Mouse (Mus musculus): ENCODE measurements at regions not wholly inside any gene's neighbourhood (a gene's known extent, or its start where the extent isn't known, plus 50 kb on each side); places are given as distances from the start of the nearest gene placed in this dataset.
"Not testable (repeated sequence)": the region's sequence is repeated elsewhere in the genome, so short reads cannot be mapped to it uniquely, and the experiment has no call there.

DNA sequence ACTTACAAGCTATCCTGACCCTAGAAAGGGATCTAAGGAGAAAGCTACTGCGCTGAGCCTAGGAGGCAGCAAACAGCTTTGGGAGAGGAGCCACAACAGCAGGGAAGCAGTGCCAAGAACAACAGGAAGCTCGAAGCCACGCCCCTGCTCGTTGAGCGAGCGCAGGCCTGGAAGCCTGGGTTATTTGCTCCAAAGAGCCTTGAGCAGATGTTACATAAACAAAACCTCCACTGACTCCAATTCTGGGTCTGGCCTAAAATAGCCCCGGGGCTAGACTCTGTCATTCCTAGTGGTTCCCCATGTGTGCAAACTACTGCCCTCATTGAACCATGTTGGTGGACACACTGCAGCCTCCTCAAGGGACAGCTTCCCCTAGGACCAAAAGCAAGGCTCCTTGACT is 89.6 kb upstream of the Lnx1 start:
- Histone ChIP-seq H3K9ac (ENCODE audit: low read depth, low read length) (peak overlapping the region; percentile 59), H3K27me3 (ENCODE audit: control insufficient read depth, insufficient read depth, low read length) (no peaks in the 10 kb centered on the region), H3K27ac (replicated peaks; ENCODE audit: insufficient read depth, low read depth, low read length) (peak overlapping the region; percentile 90), H3K36me3 (ENCODE audit: control insufficient read depth, insufficient read depth, low read length) (no peaks in the 10 kb centered on the region), H3K4me1 (ENCODE audit: control insufficient read depth, insufficient read depth, low read length) (peaks cover 12% of the 10 kb centered on the region), H3K4me3 (ENCODE audit: insufficient read depth, low read depth, low read length) (peak overlapping the region; percentile 22; the same call in 1 of the 2 replicates), H3K79me2 (ENCODE audit: control insufficient read depth, insufficient read depth, low read length) (no peaks in the 10 kb centered on the region)
- peak; percentile 94 for DNase-seq (ENCODE audit: extremely low read depth, low read depth, low spot score)
- 0% methylated on average over 7 of the region's 7 CpGs for WGBS
- peak; percentile 59 for TF ChIP-seq CTCF (IDR thresholded peaks at IDR 0.05; ENCODE audit: low read depth, low read length)
- TF ChIP-seq POLR2A (IDR thresholded peaks at IDR 0.05; ENCODE audit: extremely low read depth, insufficient read depth, low read length) = no peak

- H3K4me1 ChIP-seq (ENCODE audit: control insufficient read depth, insufficient read depth, low read length) = peaks cover 12% of the 10 kb centered on the region
- H3K9ac ChIP-seq (ENCODE audit: low read depth, low read length); H3K79me2 ChIP-seq (ENCODE audit: control insufficient read depth, insufficient read depth, low read length); H3K27me3 ChIP-seq (ENCODE audit: control insufficient read depth, insufficient read depth, low read length); H3K36me3 ChIP-seq (ENCODE audit: control insufficient read depth, insufficient read depth, low read length); H3K27ac ChIP-seq (replicated peaks; ENCODE audit: insufficient read depth, low read depth, low read length); DNase-seq (ENCODE audit: extremely low read depth, low read depth, low spot score); H3K4me3 ChIP-seq (ENCODE audit: insufficient read depth, low read depth, low read length): not testable (repeated sequence)
- WGBS = 93% methylated on average over 4 of the region's 4 CpGs
Measured at GRCm38 (mm10) chr5:74790501-74790900, 87.8 kb upstream of the Lnx1 start.

- TF ChIP-seq CTCF (IDR thresholded peaks at IDR 0.05; ENCODE audit: low read depth, low read length) (no peak), POLR2A (IDR thresholded peaks at IDR 0.05; ENCODE audit: extremely low read depth, insufficient read depth, low read length) (no peak)
- H3K4me1 ChIP-seq (ENCODE audit: control insufficient read depth, insufficient read depth, low read length) = no peaks in the 10 kb centered on the region
- H3K4me3 ChIP-seq (ENCODE audit: insufficient read depth, low read depth, low read length) = no peak overlapping the region
- no peaks in the 10 kb centered on the region for H3K27me3 ChIP-seq (ENCODE audit: control insufficient read depth, insufficient read depth, low read length)
- 43% methylated on average over 9 of the region's 9 CpGs for WGBS
- no peak overlapping the region for H3K9ac ChIP-seq (ENCODE audit: low read depth, low read length)
- DNase-seq (ENCODE audit: extremely low read depth, low read depth, low spot score) = peak; percentile 69
- no peaks in the 10 kb centered on the region for H3K79me2 ChIP-seq (ENCODE audit: control insufficient read depth, insufficient read depth, low read length)
- H3K36me3 ChIP-seq (ENCODE audit: control insufficient read depth, insufficient read depth, low read length) = no peaks in the 10 kb centered on the region
- no peak overlapping the region for H3K27ac ChIP-seq (replicated peaks; ENCODE audit: insufficient read depth, low read depth, low read length)
Measured at GRCm38 (mm10) chr5:74783906-74784305, 81.2 kb upstream of the Lnx1 start.

DNA sequence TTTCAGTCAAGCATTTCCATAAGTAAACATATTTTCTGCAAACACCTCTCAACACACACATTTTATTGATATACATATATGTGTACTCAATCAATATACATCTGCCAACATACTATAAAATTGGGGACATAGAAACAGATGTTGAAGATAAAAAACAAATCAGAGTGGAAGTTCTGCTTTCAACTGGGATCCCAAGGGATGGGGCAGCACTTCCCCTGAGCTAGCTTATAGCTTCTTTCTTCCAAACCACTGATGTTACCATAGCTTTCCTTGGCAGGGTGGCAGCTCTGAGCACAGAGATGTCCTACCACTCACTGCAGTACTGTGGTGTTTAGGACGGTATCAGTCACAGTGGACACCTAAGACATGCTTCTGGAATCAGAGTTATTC is 75.4 kb upstream of the Lnx1 start:
- Histone ChIP-seq H3K79me2 (ENCODE audit: control insufficient read depth, insufficient read depth, low read length) (no peaks in the 10 kb centered on the region), H3K9ac (ENCODE audit: low read depth, low read length) (no peak overlapping the region), H3K27ac (replicated peaks; ENCODE audit: insufficient read depth, low read depth, low read length) (no peak overlapping the region), H3K27me3 (ENCODE audit: control insufficient read depth, insufficient read depth, low read length) (no peaks in the 10 kb centered on the region), H3K4me1 (ENCODE audit: control insufficient read depth, insufficient read depth, low read length) (no peaks in the 10 kb centered on the region), H3K36me3 (ENCODE audit: control insufficient read depth, insufficient read depth, low read length) (no peaks in the 10 kb centered on the region), H3K4me3 (ENCODE audit: insufficient read depth, low read depth, low read length) (no peak overlapping the region)
- no peak for DNase-seq (ENCODE audit: extremely low read depth, low read depth, low spot score)
- 97% methylated on average over 1 of the region's 1 CpGs for WGBS
- TF ChIP-seq CTCF (IDR thresholded peaks at IDR 0.05; ENCODE audit: low read depth, low read length) (no peak), POLR2A (IDR thresholded peaks at IDR 0.05; ENCODE audit: extremely low read depth, insufficient read depth, low read length) (no peak)

DNA sequence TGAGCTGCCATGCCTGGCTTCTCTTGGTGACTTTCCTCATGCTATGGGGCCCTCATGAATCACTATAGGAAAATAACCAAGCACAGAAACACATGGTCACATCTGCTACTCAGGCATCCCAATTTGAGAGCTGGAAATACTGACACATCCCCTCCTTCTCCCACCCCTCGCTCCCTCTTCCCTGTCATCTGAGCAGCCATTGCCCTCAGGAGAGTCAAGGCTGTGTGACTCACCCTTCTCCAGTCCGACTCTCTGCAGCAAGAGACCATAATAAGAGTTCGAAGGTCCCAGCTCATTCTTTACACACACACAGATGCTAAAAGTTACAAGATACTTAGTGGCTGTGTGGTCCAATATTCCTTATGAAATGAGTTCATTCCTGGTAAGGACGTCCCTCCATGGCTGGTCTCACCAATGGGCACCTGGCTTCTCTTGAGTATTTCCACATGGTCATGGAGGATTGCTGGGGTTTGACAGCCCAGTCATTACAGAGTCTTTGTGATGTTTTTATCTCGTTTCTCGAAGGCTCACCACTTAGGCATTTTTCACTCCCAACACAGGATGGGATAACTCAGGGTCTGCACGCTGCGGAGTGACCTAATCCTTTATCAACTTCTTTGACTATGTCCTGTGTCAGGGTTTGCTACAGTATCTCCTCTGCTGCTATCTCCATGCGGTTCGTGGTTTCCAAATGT is 74.8 kb upstream of the Lnx1 start:
- no peaks in the 10 kb centered on the region for H3K79me2 ChIP-seq (ENCODE audit: control insufficient read depth, insufficient read depth, low read length)
- H3K27ac ChIP-seq (replicated peaks; ENCODE audit: insufficient read depth, low read depth, low read length) = no peak overlapping the region
- H3K4me1 ChIP-seq (ENCODE audit: control insufficient read depth, insufficient read depth, low read length) = no peaks in the 10 kb centered on the region
- 78% methylated on average over 10 of the region's 10 CpGs for WGBS
- TF ChIP-seq POLR2A (IDR thresholded peaks at IDR 0.05; ENCODE audit: extremely low read depth, insufficient read depth, low read length) (no peak), CTCF (IDR thresholded peaks at IDR 0.05; ENCODE audit: low read depth, low read length) (no peak)
- H3K36me3 ChIP-seq (ENCODE audit: control insufficient read depth, insufficient read depth, low read length) = no peaks in the 10 kb centered on the region
- H3K9ac ChIP-seq (ENCODE audit: low read depth, low read length) = no peak overlapping the region
- DNase-seq (ENCODE audit: extremely low read depth, low read depth, low spot score) = no peak
- no peaks in the 10 kb centered on the region for H3K27me3 ChIP-seq (ENCODE audit: control insufficient read depth, insufficient read depth, low read length)
- no peak overlapping the region for H3K4me3 ChIP-seq (ENCODE audit: insufficient read depth, low read depth, low read length)

DNA sequence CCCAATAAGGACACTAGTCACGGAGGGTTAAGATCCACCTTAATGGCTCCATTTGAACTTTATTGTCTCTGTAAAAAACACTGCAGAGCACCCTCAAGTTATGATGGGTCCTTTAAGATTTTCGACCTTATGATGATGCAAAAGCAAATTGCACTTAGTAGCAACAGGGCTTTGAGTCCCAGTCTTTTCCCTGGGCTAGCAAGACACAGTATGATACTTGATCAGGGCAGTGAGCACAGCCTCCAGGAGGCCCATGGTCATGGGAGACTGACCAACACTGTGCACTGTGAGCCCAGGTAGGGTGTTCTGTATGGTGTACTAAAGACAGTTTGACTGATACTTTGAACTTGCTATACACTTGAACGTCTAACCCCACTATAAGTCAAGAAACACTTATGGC is 73.4 kb upstream of the Lnx1 start:
- 81% methylated on average over 3 of the region's 3 CpGs for WGBS
- Histone ChIP-seq H3K4me1 (ENCODE audit: control insufficient read depth, insufficient read depth, low read length) (no peaks in the 10 kb centered on the region), H3K9ac (ENCODE audit: low read depth, low read length) (no peak overlapping the region), H3K4me3 (ENCODE audit: insufficient read depth, low read depth, low read length) (no peak overlapping the region), H3K27me3 (ENCODE audit: control insufficient read depth, insufficient read depth, low read length) (0 out of 2 replicates have a peak, but pooled peaks cover 2% of the 10 kb centered on the region), H3K36me3 (ENCODE audit: control insufficient read depth, insufficient read depth, low read length) (no peaks in the 10 kb centered on the region), H3K79me2 (ENCODE audit: control insufficient read depth, insufficient read depth, low read length) (no peaks in the 10 kb centered on the region), H3K27ac (replicated peaks; ENCODE audit: insufficient read depth, low read depth, low read length) (no peak overlapping the region)
- no peak for DNase-seq (ENCODE audit: extremely low read depth, low read depth, low spot score)
- TF ChIP-seq CTCF (IDR thresholded peaks at IDR 0.05; ENCODE audit: low read depth, low read length) (no peak), POLR2A (IDR thresholded peaks at IDR 0.05; ENCODE audit: extremely low read depth, insufficient read depth, low read length) (no peak)

All from liver, adult 2 months (tissue).